Mouse (Mus musculus) Patski (cell line): ENCODE measurements at regions not wholly inside any gene's neighbourhood (a gene's known extent, or its start where the extent isn't known, plus 50 kb on each side); places are given as distances from the start of the nearest gene placed in this dataset.

Experiments used
- ATAC-seq: fragments of 100-300 bp; one replicate; pipeline ENCODE4 v1.8.0; 2021
- CTCF ChIA-PET: fragments of 350-600 bp; sonication (Branson Sonifier 250); formaldehyde crosslinking; loops from one replicate; lab custom pipeline; 2022; ENCODE audit warnings: inconsistent platforms; lab: Charles Lee
- POLR2A ChIA-PET: fragments of 350-600 bp; sonication (Branson Sonifier 250); formaldehyde crosslinking; loops from one replicate; lab custom pipeline; 2022; ENCODE audit warnings: antibody characterized with exemption, inconsistent platforms; lab: Charles Lee
- DNase-seq: peaks from one replicate; pipeline ENCODE4 v3.0.0-alpha.2; 2011; ENCODE audit warnings: low read depth, low spot score
- H3K27me3 ChIP-seq: fragments of 371-371 bp; one replicate; pipeline ENCODE4 v1.5.1; 2021
- CTCF ChIP-seq: fragments of 100-300 bp; IDR thresholded peaks from one replicate; pipeline ENCODE4 v1.5.1; 2021
- in situ Hi-C: fragments of 300-500 bp; cut with MboI; formaldehyde crosslinking; loops from 3 replicates; pipeline ENCODE4 v1.11.1; 2018; ENCODE audit warnings: low pct_unique_long_range_greater_than_20kb, mixed read lengths

GRCm38 (mm10) chr3:124728281-124728680, 147.4 kb upstream of the 1700003H04Rik start:
- in situ Hi-C loops: no loop called here
- ChIA-PET CTCF (no interaction called here), POLR2A (no interaction called here)
- TF ChIP-seq CTCF: no peak
- no peak for DNase-seq
- no peaks in the 10 kb centered on the region for H3K27me3 ChIP-seq
- no peak for ATAC-seq

DNA sequence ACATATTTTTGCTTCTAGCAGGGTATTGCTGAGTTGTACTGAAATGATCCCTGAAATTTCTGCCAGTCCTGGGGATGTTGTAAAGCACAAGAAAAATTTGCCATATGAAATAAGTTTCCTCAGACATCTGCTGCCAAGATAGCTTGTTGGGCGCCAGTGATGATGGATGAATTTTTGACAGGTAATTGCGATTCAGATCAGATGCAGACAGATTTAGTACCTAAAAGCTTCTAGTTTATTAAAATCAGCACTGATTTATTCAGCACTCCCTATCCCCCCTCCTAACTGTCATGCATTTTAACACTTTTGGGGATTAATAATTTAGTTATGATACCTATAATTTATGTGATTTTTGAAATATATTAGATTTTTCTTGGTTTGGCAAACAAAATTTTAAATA, 131.3 kb upstream of the 1700003H04Rik start:
- no peak for TF ChIP-seq CTCF
- POLR2A ChIA-PET: no interaction called here
- no peaks in the 10 kb centered on the region for H3K27me3 ChIP-seq
- in situ Hi-C loops: no loop called here
- ATAC-seq (no peak), DNase-seq (no peak)
- CTCF ChIA-PET: no interaction called here

GRCm38 (mm10) chr3:124673551-124673950, 92.7 kb upstream of the 1700003H04Rik start:
- no peak for ATAC-seq
- no peak for DNase-seq
- TF ChIP-seq CTCF: no peak
- ChIA-PET CTCF (interaction anchor here (1.3 to 1.8 kb wide), 2 partner anchors 11 to 15 kb away, joined by 3 to 5 read pairs; no protein-coding TSS in a partner anchor), POLR2A (interaction anchor here (0.7 kb wide), 1 partner anchor 17 kb away, joined by 4 read pairs; no protein-coding TSS in a partner anchor)
- in situ Hi-C loops: no loop called here
- no peaks in the 10 kb centered on the region for H3K27me3 ChIP-seq

GRCm38 (mm10) chr3:124658153-124658552, 77.3 kb upstream of the 1700003H04Rik start:
- TF ChIP-seq CTCF: no peak
- in situ Hi-C loops: no loop called here
- POLR2A ChIA-PET: no interaction called here
- CTCF ChIA-PET: interaction anchor here (1.7 kb wide), 1 partner anchor 16 kb away, joined by 5 read pairs; no protein-coding TSS in a partner anchor
- H3K27me3 ChIP-seq: no peaks in the 10 kb centered on the region
- DNase-seq (no peak), ATAC-seq (no peak)

DNA sequence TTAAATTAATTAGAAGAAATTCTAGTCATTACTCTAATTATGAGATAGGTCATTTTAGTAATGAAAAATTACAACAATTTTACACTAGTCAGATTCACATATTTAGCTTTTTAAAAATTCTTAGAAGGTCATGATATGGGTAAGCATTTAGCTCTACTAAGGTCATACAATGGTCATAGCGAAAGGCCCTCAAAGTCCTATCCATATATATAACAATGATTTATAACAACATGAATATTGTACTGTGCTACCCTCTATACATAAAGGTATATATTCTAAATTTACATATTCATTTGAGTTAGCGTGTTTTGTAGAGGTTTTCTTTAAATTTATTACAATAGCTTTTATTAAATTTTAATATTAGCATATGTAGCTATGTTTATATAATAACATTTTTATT, 52.5 kb upstream of the 1700003H04Rik start:
- in situ Hi-C loops: no loop called here
- ChIA-PET POLR2A (no interaction called here), CTCF (no interaction called here)
- ATAC-seq (no peak), DNase-seq (no peak)
- no peak for TF ChIP-seq CTCF
- no peaks in the 10 kb centered on the region for H3K27me3 ChIP-seq
